Mouse (Mus musculus) C2C12 (cell line): ENCODE data around the gene Gcc2. TPM values are rescaled to one million over a fixed set of nuclear protein-coding genes. Genes with fewer than 3 reads are reported as not detected.
"Not testable (repeated sequence)": the region's sequence is repeated elsewhere in the genome, so short reads cannot be mapped to it uniquely, and the experiment has no call there.

Experiments used
- H3K27me3 ChIP-seq: one replicate; pipeline ENCODE4 v1.6.1; 2011; ENCODE audit not compliant: control insufficient read depth, insufficient read depth, insufficient read length
- H3K36me3 ChIP-seq: one replicate; pipeline ENCODE4 v1.6.1; 2011; ENCODE audit not compliant: control insufficient read depth, insufficient read depth
- H3K4me3 ChIP-seq: one replicate; pipeline ENCODE4 v1.5.1; 2011; ENCODE audit warnings: mild to moderate bottlenecking, control low read depth; ENCODE audit not compliant: poor library complexity, insufficient read depth, severe bottlenecking
- H3K79me2 ChIP-seq: one replicate; pipeline ENCODE4 v1.6.1; 2011; ENCODE audit not compliant: control insufficient read depth, insufficient read depth
- H3K79me3 ChIP-seq: one replicate; pipeline ENCODE4 v1.6.1; 2011; ENCODE audit warnings: low read depth, control low read depth
- H3ac ChIP-seq: one replicate; pipeline ENCODE3; 2011; ENCODE audit warnings: low read depth; ENCODE audit not compliant: control insufficient read depth, insufficient read length
- CEBPB ChIP-seq: IDR thresholded peaks from one replicate; pipeline ENCODE4 v1.6.1; 2011; ENCODE audit warnings: low read depth, mild to moderate bottlenecking, control low read depth, moderate library complexity
- CTCF ChIP-seq: IDR thresholded peaks from one replicate; pipeline ENCODE4 v1.5.1; 2011; ENCODE audit not compliant: control insufficient read depth, insufficient read depth, insufficient read length
- FOSL1 ChIP-seq: IDR thresholded peaks from one replicate; pipeline ENCODE4 v1.8.0; 2011; ENCODE audit warnings: mild to moderate bottlenecking, low read length; ENCODE audit not compliant: poor library complexity, insufficient read depth, severe bottlenecking
- MAX ChIP-seq: IDR thresholded peaks from one replicate; pipeline ENCODE4 v1.6.1; 2011; ENCODE audit warnings: mild to moderate bottlenecking, control low read depth
- MYOD1 ChIP-seq: IDR thresholded peaks from one replicate; pipeline ENCODE4 v1.6.1; 2011; ENCODE audit warnings: low read depth; ENCODE audit not compliant: control insufficient read depth, insufficient read length
- MYOG ChIP-seq: IDR thresholded peaks from one replicate; pipeline ENCODE4 v1.6.1; 2011; ENCODE audit not compliant: control insufficient read depth, insufficient read length; ENCODE audit errors: extremely low read depth
- USF1 ChIP-seq: IDR thresholded peaks from one replicate; pipeline ENCODE4 v1.6.1; 2011; ENCODE audit warnings: low read depth, mild to moderate bottlenecking, control low read depth, moderate library complexity
- polyA plus RNA-seq: library from polyadenylated mRNA; unstranded; fragments of >200 nt; fragmentation: generic; extraction: Trizol; gene quantifications from one replicate; pipeline ENCODE4 v1.2.1, GENCODE M21; 2012; ENCODE audit warnings: missing spikeins

Gene Gcc2
- polyA plus RNA-seq, 1 experiment = 4.1 TPM

DNA sequence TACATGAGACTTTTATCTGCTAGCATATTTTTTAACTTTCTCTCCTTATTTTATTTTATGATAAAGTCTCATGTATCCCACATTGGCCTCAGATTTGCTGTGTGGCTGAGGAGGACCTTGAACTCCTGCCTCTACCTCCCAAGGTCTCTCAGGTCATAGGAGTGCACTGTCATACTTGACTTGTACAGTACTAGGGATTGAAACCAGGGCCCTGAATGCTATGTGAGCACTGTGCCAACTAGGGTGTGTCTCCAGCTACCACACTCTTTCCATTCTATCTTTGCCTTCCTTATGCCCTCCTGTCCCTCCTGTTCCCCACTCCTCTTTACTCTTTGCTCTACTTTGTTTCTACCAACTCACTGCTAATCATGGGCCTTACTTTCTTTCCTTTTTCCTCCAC is 75.3 kb downstream of the Gcc2 start:
- Histone ChIP-seq H3K27me3 (no peaks in the 10 kb centered on the region), H3K36me3 (peaks cover 19% of the 10 kb centered on the region), H3K79me3 (peaks cover 86% of the 10 kb centered on the region), H3K79me2 (peaks cover 98% of the 10 kb centered on the region), H3K4me3 (no peak overlapping the region), H3ac (no peak overlapping the region)
- TF ChIP-seq CTCF (no peak), CEBPB (no peak), MYOG (no peak), MAX (no peak), USF1 (no peak), FOSL1 (no peak), MYOD1 (no peak)

DNA sequence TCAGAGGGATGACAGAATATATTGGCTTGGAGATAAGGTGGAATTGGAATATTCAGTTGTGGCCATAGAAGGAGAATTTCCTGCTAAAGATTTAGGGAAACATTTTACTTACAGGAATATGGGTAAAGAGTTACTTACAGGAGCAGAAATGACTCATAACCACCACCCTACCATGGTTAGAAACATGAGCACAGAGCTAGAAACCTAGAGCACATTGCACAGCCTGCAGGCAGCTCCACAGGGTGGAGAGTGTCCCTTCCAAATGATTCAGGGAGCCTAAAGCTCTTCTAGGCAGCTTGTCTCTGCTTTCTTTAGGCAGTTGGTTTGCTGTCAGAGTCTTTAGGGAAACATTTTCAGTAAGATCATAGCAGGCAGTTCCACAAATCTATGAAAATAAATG is 76.4 kb downstream of the Gcc2 start:
- Histone ChIP-seq H3K27me3 (no peaks in the 10 kb centered on the region), H3K4me3 (no peak overlapping the region), H3K79me2 (peaks cover 98% of the 10 kb centered on the region), H3K79me3 (peaks cover 86% of the 10 kb centered on the region), H3ac (no peak overlapping the region), H3K36me3 (peaks cover 29% of the 10 kb centered on the region)
- TF ChIP-seq MYOD1 (peak; percentile 8), FOSL1 (no peak), USF1 (no peak), MAX (peak; percentile 93), CTCF (no peak), CEBPB (peak; percentile 15), MYOG (no peak)

DNA sequence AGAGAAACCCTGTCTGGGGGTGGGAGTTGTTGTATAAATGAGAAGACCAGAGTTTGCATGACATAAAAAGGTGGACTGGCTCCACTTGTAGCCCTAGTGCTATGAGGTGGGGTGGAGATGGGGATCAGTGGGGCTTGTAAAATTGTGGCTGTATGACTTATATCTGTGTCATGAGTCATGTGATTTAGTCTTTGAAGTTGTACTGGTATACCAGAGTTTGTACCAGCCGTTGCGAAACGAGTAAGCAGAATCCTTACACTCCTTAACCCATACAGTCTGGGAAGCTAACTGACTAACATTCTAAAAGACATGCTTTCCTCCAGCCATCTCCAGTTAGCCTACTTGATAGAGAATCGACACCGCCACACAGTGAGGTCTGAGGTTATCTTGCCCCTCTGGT is 78.1 kb downstream of the Gcc2 start:
- TF ChIP-seq USF1 (peak; percentile 91), MYOG (no peak), MYOD1 (peak; percentile 4), CEBPB (peak; percentile 99), FOSL1 (peak; percentile 78), MAX (peak; percentile 48)
- no peak overlapping the region for H3K4me3 ChIP-seq
- H3K79me3 ChIP-seq = peaks cover 87% of the 10 kb centered on the region
- peaks cover 98% of the 10 kb centered on the region for H3K79me2 ChIP-seq
- H3K36me3 ChIP-seq = peaks cover 40% of the 10 kb centered on the region
- peak overlapping the region; percentile 73 for H3ac ChIP-seq
- no peaks in the 10 kb centered on the region for H3K27me3 ChIP-seq

DNA sequence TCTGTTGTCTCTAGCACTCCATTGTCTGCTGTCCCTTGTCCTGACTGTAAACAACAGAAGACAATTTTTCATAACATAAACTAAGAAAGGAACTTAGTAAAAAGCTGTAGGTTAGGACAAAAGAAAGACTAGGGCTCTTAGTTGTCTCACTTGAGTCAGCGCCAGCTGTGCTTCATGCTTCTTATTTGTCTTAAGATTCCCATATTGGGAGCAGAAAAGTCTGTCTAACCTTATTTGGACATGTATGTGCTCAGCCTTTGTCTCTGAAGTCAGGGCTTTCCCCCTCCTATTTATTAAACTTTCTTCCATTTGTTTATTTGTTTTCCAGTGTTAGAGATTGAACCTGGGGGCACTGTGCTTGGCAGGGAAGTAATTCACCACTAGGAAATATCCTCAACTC is 80.9 kb downstream of the Gcc2 start:
- no peak overlapping the region for H3K4me3 ChIP-seq
- H3ac ChIP-seq = no peak overlapping the region
- no peak for TF ChIP-seq MYOG
- no peak for TF ChIP-seq MYOD1
- TF ChIP-seq FOSL1 = no peak
- TF ChIP-seq CEBPB = no peak
- TF ChIP-seq USF1 = no peak
- TF ChIP-seq CTCF = no peak
- no peak for TF ChIP-seq MAX
- H3K36me3 ChIP-seq = peaks cover 41% of the 10 kb centered on the region
- H3K27me3 ChIP-seq = no peaks in the 10 kb centered on the region
- H3K79me3 ChIP-seq = peaks cover 86% of the 10 kb centered on the region
- H3K79me2 ChIP-seq = peaks cover 98% of the 10 kb centered on the region

DNA sequence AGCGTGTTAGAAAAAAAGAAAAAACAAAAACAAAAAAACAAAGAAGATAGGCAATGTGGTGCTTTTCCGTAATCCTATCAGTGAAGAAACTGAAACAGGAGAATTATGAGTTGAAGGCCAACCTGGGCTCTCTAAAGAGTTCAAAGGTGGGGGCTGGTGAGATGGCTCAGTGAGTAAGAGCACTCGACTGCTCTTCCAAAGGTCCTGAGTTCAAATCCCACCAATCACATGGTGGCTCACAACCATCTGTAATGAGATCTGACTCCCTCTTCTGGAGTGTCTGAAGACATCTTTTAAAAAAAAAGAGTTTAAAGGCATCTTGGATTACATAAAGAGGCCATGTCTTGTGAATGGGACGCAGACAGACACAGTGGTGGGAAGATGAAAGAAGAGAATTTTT is 81.8 kb downstream of the Gcc2 start:
- H3K4me3 ChIP-seq = not testable (repeated sequence)
- peaks cover 95% of the 10 kb centered on the region for H3K79me3 ChIP-seq

DNA sequence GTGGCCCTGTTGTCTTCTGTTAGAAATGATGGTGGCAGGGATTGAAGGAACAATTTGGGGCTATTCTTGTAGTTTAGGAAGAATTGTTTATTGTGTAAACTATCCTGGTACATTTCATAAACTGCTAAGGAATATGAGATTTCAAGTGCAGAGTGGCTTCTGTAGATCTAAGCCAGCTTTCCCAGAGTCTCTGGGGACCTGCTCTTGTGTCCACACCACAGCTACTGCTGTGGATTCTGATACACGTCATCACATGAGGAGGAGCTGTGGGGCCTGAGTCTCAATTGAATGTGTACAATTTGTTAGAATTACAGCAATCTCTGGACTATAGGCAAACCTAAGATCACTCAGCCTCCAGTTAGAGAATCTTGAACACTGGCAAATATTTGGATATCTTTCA is 83.3 kb downstream of the Gcc2 start:
- Histone ChIP-seq H3K79me3 (peaks cover 98% of the 10 kb centered on the region), H3K36me3 (peaks cover 41% of the 10 kb centered on the region), H3K27me3 (no peaks in the 10 kb centered on the region), H3ac (no peak overlapping the region), H3K79me2 (peaks cover 100% of the 10 kb centered on the region), H3K4me3 (no peak overlapping the region)
- TF ChIP-seq USF1 (no peak), MYOG (no peak), CEBPB (no peak), MYOD1 (no peak), CTCF (no peak), FOSL1 (no peak), MAX (no peak)

More for the DNA sequence above, 81.8 kb downstream of the Gcc2 start:
- H3K27me3 ChIP-seq, H3ac ChIP-seq: not testable (repeated sequence)
- H3K79me2 ChIP-seq = peaks cover 100% of the 10 kb centered on the region
- peaks cover 41% of the 10 kb centered on the region for H3K36me3 ChIP-seq

DNA sequence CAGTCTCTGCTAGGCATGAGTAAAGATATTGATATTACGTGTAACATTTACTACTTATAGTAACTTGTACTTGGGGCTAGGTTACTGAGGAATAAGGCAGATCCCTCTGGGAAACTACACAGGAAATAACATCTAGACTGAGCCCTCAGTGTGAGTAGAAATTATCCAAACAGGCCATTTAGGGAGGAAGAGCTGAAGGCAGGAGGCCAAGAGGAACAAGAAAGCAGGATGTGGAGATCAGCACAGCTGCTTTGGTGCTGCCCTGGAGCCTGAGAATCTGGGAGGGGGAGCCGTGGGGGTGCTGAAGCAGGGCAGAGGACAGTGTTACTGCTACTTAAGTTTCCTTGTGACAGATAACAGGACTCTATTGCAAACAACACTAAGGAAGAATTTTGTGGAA is 86.4 kb downstream of the Gcc2 start:
- no peak overlapping the region for H3ac ChIP-seq
- no peak overlapping the region for H3K4me3 ChIP-seq
- TF ChIP-seq USF1 (no peak), MAX (no peak), CEBPB (no peak), MYOG (no peak), CTCF (no peak), FOSL1 (no peak), MYOD1 (no peak)
- peaks cover 97% of the 10 kb centered on the region for H3K79me3 ChIP-seq
- H3K36me3 ChIP-seq = peaks cover 25% of the 10 kb centered on the region
- no peaks in the 10 kb centered on the region for H3K27me3 ChIP-seq
- peaks cover 100% of the 10 kb centered on the region for H3K79me2 ChIP-seq
